Mouse (Mus musculus) embryo, embryonic 10 days (tissue): ENCODE data around the gene Retsat.

ENCODE experiments used
- DNase-seq: peaks from one replicate; pipeline ENCODE4 v3.0.0-alpha.2; 2015; ENCODE audit warnings: low spot score

The Retsat gene

GRCm38 (mm10) chr6:72588307-72588706, 10.0 kb upstream of the Retsat start:
- no peak for DNase-seq

GRCm38 (mm10) chr6:72590111-72590510, 8.2 kb upstream of the Retsat start:
- no peak for DNase-seq

- no peak for DNase-seq
Measured at GRCm38 (mm10) chr6:72593011-72593803, 5.1 kb upstream of the Retsat start.

- no peak for DNase-seq
Measured at GRCm38 (mm10) chr6:72593914-72594313, 4.4 kb upstream of the Retsat start.

GRCm38 (mm10) chr6:72597083-72597874, 996 bp upstream of the Retsat start:
- no peak for DNase-seq

GRCm38 (mm10) chr6:72598791-72599557, 699 bp downstream of the Retsat start:
- no peak for DNase-seq

GRCm38 (mm10) chr6:72600216-72600615, 1.9 kb downstream of the Retsat start:
- no peak for DNase-seq

- DNase-seq, result no peak
Measured at GRCm38 (mm10) chr6:72600771-72601170, 2.5 kb downstream of the Retsat start.

- peak; percentile 87 for DNase-seq
Measured at GRCm38 (mm10) chr6:72601732-72602131, 3.5 kb downstream of the Retsat start.

- DNase-seq, result no peak
Measured at GRCm38 (mm10) chr6:72604066-72604465, 5.8 kb downstream of the Retsat start.

- DNase-seq, result no peak
Measured at GRCm38 (mm10) chr6:72607060-72607459, 8.8 kb downstream of the Retsat start.

GRCm38 (mm10) chr6:72607676-72608075, 9.4 kb downstream of the Retsat start:
- no peak for DNase-seq

GRCm38 (mm10) chr6:72608662-72609184, 10.4 kb downstream of the Retsat start:
- DNase-seq, result no peak

GRCm38 (mm10) chr6:72610261-72610660, 12.0 kb downstream of the Retsat start:
- no peak for DNase-seq

- DNase-seq, result no peak
Measured at GRCm38 (mm10) chr6:72615151-72615550, 16.9 kb downstream of the Retsat start.

GRCm38 (mm10) chr6:72615561-72616375, 17.5 kb downstream of the Retsat start:
- DNase-seq, result no peak

- DNase-seq, result peak; percentile 96
Measured at GRCm38 (mm10) chr6:72616643-72617288, 18.5 kb downstream of the Retsat start, which contains the start of gene Tgoln1. Gene Tgoln1, minus strand, starts transcription at chr6:72617000.

GRCm38 (mm10) chr6:72619734-72620532, 21.7 kb downstream of the Retsat start:
- DNase-seq, result no peak

GRCm38 (mm10) chr6:72620920-72621319, 22.6 kb downstream of the Retsat start:
- DNase-seq, result no peak

GRCm38 (mm10) chr6:72622917-72623316, 24.6 kb downstream of the Retsat start:
- no peak for DNase-seq
